Mouse (Mus musculus) bone marrow, adult 2 months (tissue): ENCODE data around the gene Prkci. TPM values are rescaled to one million over a fixed set of nuclear protein-coding genes. Genes with fewer than 3 reads are reported as not detected.

Experiments used
- H3K27ac ChIP-seq: fragments of 200-500 bp; 2 replicates; pipeline ENCODE4 v1.5.1; 2012; ENCODE audit warnings: low read depth, mild to moderate bottlenecking, control low read depth, inconsistent platforms, low read length; ENCODE audit not compliant: control insufficient read depth, poor library complexity, insufficient read depth
- H3K4me1 ChIP-seq: fragments of 200-500 bp; 2 replicates; pipeline ENCODE4 v1.6.1; 2011; ENCODE audit warnings: low read length; ENCODE audit not compliant: control insufficient read depth, insufficient read depth
- H3K4me3 ChIP-seq: fragments of 200-500 bp; replicated peaks from 2 replicates; pipeline ENCODE3; 2011; ENCODE audit warnings: mild to moderate bottlenecking, low read depth, low read length, control low read depth; ENCODE audit not compliant: control insufficient read depth
- CTCF ChIP-seq: fragments of 200-500 bp; IDR thresholded peaks from 2 replicates; pipeline ENCODE4 v1.5.1; 2011; ENCODE audit warnings: low read length, control low read depth; ENCODE audit not compliant: control insufficient read depth, insufficient read depth
- POLR2A ChIP-seq: fragments of 200-500 bp; IDR thresholded peaks from 2 replicates; pipeline ENCODE4 v1.6.1; 2011; ENCODE audit warnings: low read depth, mild to moderate bottlenecking, control low read depth, low read length, borderline replicate concordance; ENCODE audit not compliant: control insufficient read depth
- WGBS: fragments of 180-500 bp; shearing (Covaris S2); methylation state at CpG from one replicate; pipeline ENCODE4 v1.1.7; 2018; 5-methylcytosine and 5-hydroxymethylcytosine counted together
- polyA plus RNA-seq: library from polyadenylated mRNA; stranded (reverse); fragments of >200 nt; gene quantifications from 2 replicates; pipeline ENCODE4 v1.2.4, GENCODE M21; 2011; ENCODE audit warnings: low replicate concordance; ENCODE audit not compliant: missing spikeins, insufficient read depth, insufficient read length

Gene Prkci
- polyA plus RNA-seq, 1 experiment: 9.0 TPM

DNA sequence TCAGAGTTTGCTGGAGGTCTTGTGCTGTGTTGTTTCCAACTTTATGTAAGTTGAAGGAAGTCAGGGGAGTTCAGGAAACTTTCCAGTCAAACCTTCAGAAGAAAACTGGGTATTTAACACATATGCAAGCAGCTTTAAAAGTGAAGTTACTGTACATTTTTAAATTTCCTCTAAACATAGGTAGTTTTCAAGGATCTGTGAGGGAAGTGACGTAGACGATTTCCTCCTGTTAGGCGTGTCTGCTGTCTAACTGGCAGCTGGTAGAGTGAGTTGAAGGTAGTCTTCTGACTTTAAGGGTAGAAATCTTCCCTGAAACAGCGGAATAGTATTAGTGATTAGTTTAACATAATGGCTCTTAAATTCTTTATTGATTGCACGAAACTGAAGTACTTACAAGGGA lies 104.5 kb downstream of the Prkci start:
- 68% methylated on average over 5 of the region's 5 CpGs for WGBS
- TF ChIP-seq POLR2A (no peak), CTCF (no peak)
- Histone ChIP-seq H3K27ac (no peak overlapping the region), H3K4me1 (peaks cover 1% of the 10 kb centered on the region), H3K4me3 (no peak overlapping the region)

DNA sequence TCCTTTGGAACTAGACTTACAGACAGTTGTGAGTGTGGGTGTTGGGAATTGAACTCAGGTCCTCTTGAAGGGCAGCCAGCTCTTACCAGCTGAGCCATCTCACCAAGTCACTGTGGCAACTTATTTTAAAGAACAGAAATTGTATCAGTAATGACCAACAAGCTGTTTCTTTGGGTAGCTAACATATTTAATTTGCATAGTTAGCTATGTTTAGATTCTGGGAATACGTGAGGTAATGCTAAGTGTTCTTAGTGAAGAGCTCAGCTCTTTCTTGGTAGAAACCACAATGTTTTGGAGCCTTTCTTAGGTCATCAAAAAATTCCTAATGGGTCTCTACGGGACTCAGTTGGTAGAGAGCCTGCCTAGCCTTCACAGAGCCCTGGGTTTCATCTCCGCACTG lies 105.3 kb downstream of the Prkci start:
- no peak overlapping the region for H3K4me3 ChIP-seq
- peaks cover 1% of the 10 kb centered on the region for H3K4me1 ChIP-seq
- 82% methylated on average over 3 of the region's 3 CpGs for WGBS
- H3K27ac ChIP-seq: no peak overlapping the region
- no peak for TF ChIP-seq POLR2A
- no peak for TF ChIP-seq CTCF

Other genes with a start within 250 kb of the Prkci start
- gene Samd7, start 249.5 kb upstream of the Prkci start, polyA plus RNA-seq: not detected in 2 replicates
- gene Sec62, start 202.9 kb upstream of the Prkci start, polyA plus RNA-seq: 60.8 and 65.8 TPM in 2 replicates
- 5.0 and 11.2 TPM in 2 replicates for gene Gpr160, start 139.8 kb upstream of the Prkci start, polyA plus RNA-seq
- gene Phc3, start 26.3 kb upstream of the Prkci start, polyA plus RNA-seq: 6.4 and 15.2 TPM in 2 replicates
- 1.4 and 2.9 TPM in 2 replicates for gene Skil, start 99.3 kb downstream of the Prkci start, polyA plus RNA-seq
- gene Cldn11, start 154.2 kb downstream of the Prkci start, polyA plus RNA-seq: 0.80 TPM in 1 of 2 replicates, not detected in the other